Mouse (Mus musculus) CD4-positive, CD25-positive, alpha-beta regulatory T cell, adult 2 months (primary cell): ENCODE results near the gene Defa32.
"Not testable (repeated sequence)": the region's sequence is repeated elsewhere in the genome, so short reads cannot be mapped to it uniquely, and the experiment has no call there.

ENCODE experiments used
- DNase-seq: peaks from one replicate; pipeline ENCODE4 v3.0.0-alpha.2; 2012; ENCODE audit warnings: low read depth, low spot score

Gene Defa32

GRCm38 (mm10) chr8:21528732-21529131 is at the start of gene Defa32:
Gene Defa32 (plus strand): TSS chr8:21529032.
- DNase-seq, result not testable (repeated sequence)

- DNase-seq, result not testable (repeated sequence)
These were observed 19.9 kb upstream of the Defa32 start, which contains the start of gene Defa20 for GRCm38 (mm10) chr8:21508958-21509357. Gene Defa20 (plus strand): TSS chr8:21509258.

GRCm38 (mm10) chr8:21565086-21565485 is 36.3 kb downstream of the Defa32 start, which contains the start of gene Defa37:
Gene Defa37 (plus strand): TSS chr8:21565386.
- DNase-seq, result not testable (repeated sequence)
